Mouse (Mus musculus): ENCODE results near the gene Hdac1.

DNA sequence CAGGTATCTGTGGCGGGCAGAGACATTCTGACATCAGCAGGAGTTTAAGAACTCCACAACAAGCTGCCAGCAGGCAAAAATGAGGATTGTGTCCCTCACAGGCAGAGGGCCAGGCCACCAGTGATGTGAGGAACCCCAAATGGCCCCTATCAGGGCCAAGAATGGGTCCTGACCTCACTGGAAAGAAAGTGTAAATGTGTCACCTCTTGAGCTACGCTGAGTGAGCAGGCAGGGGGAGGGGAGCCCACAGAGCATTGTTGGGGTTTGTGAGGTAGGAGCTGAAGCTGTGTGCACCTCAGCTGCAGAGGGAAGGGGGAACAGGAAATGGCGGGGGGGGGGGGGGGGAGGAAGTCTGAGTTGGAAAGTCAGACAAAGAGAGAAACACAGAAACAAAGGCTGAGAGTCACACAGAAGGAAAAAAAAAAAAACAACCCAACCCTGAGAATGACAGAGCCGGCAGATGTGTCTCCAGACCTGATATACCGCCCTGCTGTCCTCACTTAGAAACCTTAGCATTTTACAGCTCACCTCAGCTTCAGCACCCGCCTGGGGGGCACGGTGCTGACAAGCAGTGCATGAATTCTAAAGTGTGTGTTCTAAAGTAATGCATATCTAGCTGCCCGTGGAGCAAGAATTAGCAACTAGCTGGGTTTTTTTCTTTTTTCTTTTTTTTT, 32.8 kb upstream of the Hdac1 start:
- TF ChIP-seq ZC3H11A (IDR thresholded peaks at IDR 0.05; ENCODE audit: borderline replicate concordance, low read depth, low read length) (no peak), HCFC1 (IDR thresholded peaks at IDR 0.05; ENCODE audit: borderline replicate concordance, insufficient read depth, low read length) (no peak)

Measured in ES-E14 (cell line).